Mouse (Mus musculus) midbrain, embryonic 14.5 days (tissue): ENCODE measurements around the gene Pfdn6. TPM values are rescaled to one million over a fixed set of nuclear protein-coding genes. Genes with fewer than 3 reads are reported as not detected.
A peak's percentile ranks its signal among the peaks of the same experiment; 100 is the strongest.

ENCODE experiments used
- ATAC-seq: fragments of 200-750 bp; cut with Nextera tagmentation; 2 replicates; pipeline ENCODE4 v1.8.0; 2017; ENCODE audit warnings: moderate number of reproducible peaks, moderate library complexity; ENCODE audit not compliant: low FRiP score, low TSS enrichment
- DNase-seq: peaks from one replicate; pipeline ENCODE4 v3.0.0-alpha.2; 2015
- H3K27ac ChIP-seq: fragments of 300-500 bp; sonication (generic); replicated peaks from 2 replicates; pipeline ENCODE4 v1.5.1; 2014; ENCODE audit warnings: mild to moderate bottlenecking, low read depth, low read length, moderate library complexity
- H3K27me3 ChIP-seq: fragments of 300-500 bp; sonication (generic); 2 replicates; pipeline ENCODE4 v1.6.1; 2014; ENCODE audit warnings: low read length, control low read depth, mixed read lengths; ENCODE audit not compliant: control insufficient read depth, insufficient read depth
- H3K36me3 ChIP-seq: fragments of 300-500 bp; sonication (generic); 2 replicates; pipeline ENCODE4 v1.6.1; 2014; ENCODE audit warnings: low read length, control low read depth; ENCODE audit not compliant: control insufficient read depth, insufficient read depth
- H3K4me1 ChIP-seq: fragments of 300-500 bp; sonication (generic); 2 replicates; pipeline ENCODE4 v1.6.1; 2014; ENCODE audit warnings: mild to moderate bottlenecking, antibody characterized with exemption, low read length, control low read depth; ENCODE audit not compliant: control insufficient read depth, insufficient read depth
- H3K4me2 ChIP-seq: fragments of 300-500 bp; sonication (generic); 2 replicates; pipeline ENCODE4 v1.6.1; 2014; ENCODE audit warnings: mild to moderate bottlenecking, low read length, moderate library complexity
- H3K4me3 ChIP-seq: fragments of 300-500 bp; sonication (generic); replicated peaks from 2 replicates; pipeline ENCODE4 v1.5.1; 2014; ENCODE audit warnings: low read depth, low read length
- H3K9ac ChIP-seq: fragments of 300-500 bp; sonication (generic); replicated peaks from 2 replicates; pipeline ENCODE4 v1.6.1; 2014; ENCODE audit warnings: mild to moderate bottlenecking, low read length, moderate library complexity
- H3K9me3 ChIP-seq: fragments of 300-500 bp; sonication (generic); 2 replicates; pipeline ENCODE4 v1.6.1; 2016; ENCODE audit warnings: low read length, control low read depth, mixed read lengths; ENCODE audit not compliant: control insufficient read depth
- WGBS: fragments of 180-500 bp; shearing (Covaris S2); extraction: QIAGEN DNeasy Blood & Tissue Kit; methylation state at CpG from one replicate; pipeline ENCODE4 v1.1.7; 2014; 5-methylcytosine and 5-hydroxymethylcytosine counted together
- polyA plus RNA-seq: library from polyadenylated mRNA; unstranded; fragments of >200 nt; fragmentation: Nextera tagmentation; extraction: Ambion mirVana; gene quantifications from 2 replicates; pipeline ENCODE4 v1.2.1, GENCODE M21; 2014

Pfdn6 gene
- polyA plus RNA-seq, 1 experiment from 2014 or later: 167 TPM

DNA sequence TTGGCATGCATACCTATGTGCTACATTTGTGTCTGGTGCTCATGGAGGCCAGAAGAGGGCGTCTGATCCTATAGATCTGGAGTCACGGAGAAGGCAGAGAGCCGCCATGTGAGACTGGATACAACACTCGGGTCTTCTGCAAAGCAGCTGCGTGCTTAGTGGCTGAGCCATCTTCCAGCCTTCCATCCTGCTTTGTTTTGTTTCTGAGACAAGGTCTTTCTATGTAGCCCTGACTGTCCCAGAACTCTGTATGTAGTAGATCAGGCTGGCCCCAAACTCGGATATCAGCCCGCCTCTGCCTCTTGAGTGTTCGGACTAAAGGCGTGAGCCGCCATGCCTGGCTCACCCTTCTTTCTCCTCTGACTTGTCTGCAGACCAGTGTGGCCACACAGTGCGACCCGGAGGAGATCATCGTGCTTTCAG lies 25.2 kb downstream of the Pfdn6 start:
- H3K36me3 ChIP-seq: peaks cover 44% of the 10 kb centered on the region
- H3K9me3 ChIP-seq: no peaks in the 10 kb centered on the region
- DNase-seq: no peak
- H3K4me2 ChIP-seq: peak overlapping the region; percentile 65
- peaks cover 31% of the 10 kb centered on the region for H3K4me1 ChIP-seq
- 64% methylated on average over 13 of the region's 13 CpGs for WGBS
- H3K4me3 ChIP-seq: peak overlapping the region; percentile 49
- no peak for ATAC-seq
- peak overlapping the region; percentile 41; the same call in 1 of the 2 replicates for H3K27ac ChIP-seq
- no peaks in the 10 kb centered on the region for H3K27me3 ChIP-seq
- H3K9ac ChIP-seq: no peak overlapping the region

GRCm38 (mm10) chr17:33913905-33914304 lies 26.2 kb downstream of the Pfdn6 start:
- Histone ChIP-seq H3K4me3 (no peak overlapping the region), H3K36me3 (peaks cover 44% of the 10 kb centered on the region), H3K9me3 (no peaks in the 10 kb centered on the region), H3K27ac (no peak overlapping the region), H3K27me3 (no peaks in the 10 kb centered on the region), H3K4me1 (peaks cover 22% of the 10 kb centered on the region), H3K4me2 (no peak overlapping the region), H3K9ac (no peak overlapping the region)
- WGBS: 95% methylated on average over 8 of the region's 8 CpGs
- ATAC-seq: no peak
- DNase-seq: no peak

- no peak for ATAC-seq
- H3K27ac ChIP-seq: no peak overlapping the region
- 93% methylated on average over 10 of the region's 10 CpGs for WGBS
- H3K9ac ChIP-seq: no peak overlapping the region
- H3K36me3 ChIP-seq: peaks cover 41% of the 10 kb centered on the region
- no peaks in the 10 kb centered on the region for H3K27me3 ChIP-seq
- no peak for DNase-seq
- peaks cover 20% of the 10 kb centered on the region for H3K4me1 ChIP-seq
- H3K4me3 ChIP-seq: no peak overlapping the region
- H3K9me3 ChIP-seq: no peaks in the 10 kb centered on the region
- H3K4me2 ChIP-seq: no peak overlapping the region
Measured at GRCm38 (mm10) chr17:33913264-33913663, 26.9 kb downstream of the Pfdn6 start.

DNA sequence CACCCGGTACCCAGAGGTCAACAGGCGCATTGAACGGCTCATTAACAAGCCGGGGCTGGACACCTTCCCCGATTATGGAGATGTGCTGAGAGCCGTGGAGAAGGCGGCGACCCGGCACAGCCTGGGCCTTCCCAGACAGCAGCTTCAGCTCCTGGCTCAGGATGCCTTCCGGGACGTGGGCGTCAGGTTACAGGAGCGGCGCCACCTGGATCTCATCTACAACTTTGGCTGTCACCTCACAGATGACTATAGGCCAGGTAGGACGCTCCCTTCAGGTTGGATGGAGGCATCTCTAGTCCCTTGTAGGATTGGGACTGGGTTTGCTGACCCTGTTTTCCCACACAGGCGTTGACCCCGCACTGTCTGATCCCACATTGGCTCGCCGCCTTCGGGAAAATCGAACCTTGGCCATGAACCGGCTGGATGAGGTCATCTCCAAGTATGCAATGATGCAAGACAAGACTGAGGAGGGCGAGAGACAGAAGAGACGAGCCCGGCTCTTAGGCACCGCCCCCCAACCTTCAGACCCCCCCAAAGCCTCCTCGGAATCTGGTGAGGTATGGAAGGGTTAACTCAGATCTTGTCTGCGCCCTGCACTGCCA lies 28.2 kb downstream of the Pfdn6 start:
- H3K4me2 ChIP-seq: no peak overlapping the region
- 91% methylated on average over 28 of the region's 28 CpGs for WGBS
- H3K9me3 ChIP-seq: no peaks in the 10 kb centered on the region
- no peak overlapping the region for H3K9ac ChIP-seq
- DNase-seq (no peak), ATAC-seq (no peak)
- H3K27me3 ChIP-seq: no peaks in the 10 kb centered on the region
- no peak overlapping the region for H3K27ac ChIP-seq
- H3K36me3 ChIP-seq: peaks cover 36% of the 10 kb centered on the region
- no peak overlapping the region for H3K4me3 ChIP-seq
- H3K4me1 ChIP-seq: peaks cover 21% of the 10 kb centered on the region

DNA sequence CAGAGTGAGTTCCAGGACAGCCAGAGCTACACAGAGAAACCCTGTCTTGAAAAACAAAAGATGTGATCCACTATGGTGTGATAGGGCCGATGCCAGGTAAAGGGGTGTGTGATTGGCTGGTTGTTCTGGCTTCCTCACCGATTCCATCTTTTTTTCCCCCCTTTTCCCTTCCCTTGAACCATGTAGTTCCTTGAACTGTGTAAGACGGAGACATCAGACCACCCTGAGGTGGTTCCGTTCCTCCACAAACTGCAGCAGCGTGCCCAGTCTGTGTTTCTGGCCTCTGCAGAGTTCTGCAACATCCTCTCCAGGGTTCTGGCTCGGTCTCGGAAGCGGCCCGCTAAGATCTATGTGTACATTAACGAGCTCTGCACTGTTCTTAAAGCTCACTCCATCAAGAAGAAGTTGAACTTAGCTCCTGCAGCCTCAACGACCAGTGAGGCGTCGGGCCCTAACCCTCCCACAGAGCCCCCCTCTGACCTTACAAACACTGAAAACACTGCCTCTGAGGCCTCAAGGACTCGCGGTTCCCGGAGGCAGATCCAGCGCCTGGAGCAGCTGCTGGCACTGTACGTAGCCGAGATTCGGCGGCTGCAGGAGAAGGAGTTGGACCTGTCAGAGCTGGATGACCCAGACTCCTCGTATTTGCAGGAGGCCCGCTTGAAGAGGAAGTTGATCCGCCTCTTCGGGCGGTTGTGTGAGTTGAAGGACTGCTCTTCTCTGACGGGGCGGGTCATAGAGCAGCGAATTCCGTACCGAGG lies 28.9 kb downstream of the Pfdn6 start:
- Histone ChIP-seq H3K9me3 (no peaks in the 10 kb centered on the region), H3K27me3 (no peaks in the 10 kb centered on the region), H3K36me3 (peaks cover 36% of the 10 kb centered on the region), H3K27ac (no peak overlapping the region), H3K9ac (no peak overlapping the region), H3K4me2 (no peak overlapping the region), H3K4me3 (no peak overlapping the region), H3K4me1 (peaks cover 17% of the 10 kb centered on the region)
- ATAC-seq (no peak), DNase-seq (no peak)
- WGBS: 95% methylated on average over 31 of the region's 31 CpGs

DNA sequence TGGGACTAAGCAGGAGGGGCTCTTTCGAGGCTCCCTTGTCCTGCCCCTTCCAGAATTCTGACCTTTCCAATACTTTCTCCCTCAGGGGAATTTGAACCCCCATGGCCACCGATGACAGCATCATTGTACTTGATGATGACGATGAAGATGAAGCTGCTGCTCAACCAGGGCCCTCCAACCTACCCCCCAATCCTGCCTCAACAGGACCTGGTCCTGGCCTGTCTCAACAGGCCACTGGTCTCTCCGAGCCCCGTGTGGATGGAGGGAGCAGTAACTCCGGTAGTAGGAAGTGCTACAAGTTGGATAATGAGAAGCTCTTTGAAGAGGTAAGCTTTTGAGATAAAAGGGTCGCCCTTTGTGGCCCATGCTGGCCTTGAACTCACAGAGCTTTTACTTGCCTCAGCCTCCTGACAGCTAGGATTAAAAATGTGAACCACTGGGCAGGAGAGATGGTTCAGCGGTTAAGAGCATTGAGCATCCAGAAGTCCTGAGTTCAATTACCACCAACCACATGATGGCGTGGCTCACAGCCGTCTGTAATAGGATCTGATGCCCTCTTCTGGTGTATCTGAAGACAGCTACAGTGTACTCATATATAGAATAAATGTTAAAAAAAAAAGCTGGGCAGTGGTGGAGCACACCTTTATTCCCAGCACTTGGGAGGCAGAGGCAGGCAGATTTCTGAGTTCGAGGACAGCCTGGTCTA lies 29.6 kb downstream of the Pfdn6 start:
- Histone ChIP-seq H3K4me3 (peak overlapping the region; percentile 76), H3K9me3 (no peaks in the 10 kb centered on the region), H3K27ac (no peak overlapping the region), H3K9ac (no peak overlapping the region; the same call in 1 of the 2 replicates), H3K4me1 (peaks cover 17% of the 10 kb centered on the region), H3K36me3 (peaks cover 36% of the 10 kb centered on the region), H3K4me2 (peak overlapping the region; percentile 93), H3K27me3 (no peaks in the 10 kb centered on the region)
- DNase-seq: no peak
- no peak for ATAC-seq
- WGBS: 59% methylated on average over 11 of the region's 11 CpGs

DNA sequence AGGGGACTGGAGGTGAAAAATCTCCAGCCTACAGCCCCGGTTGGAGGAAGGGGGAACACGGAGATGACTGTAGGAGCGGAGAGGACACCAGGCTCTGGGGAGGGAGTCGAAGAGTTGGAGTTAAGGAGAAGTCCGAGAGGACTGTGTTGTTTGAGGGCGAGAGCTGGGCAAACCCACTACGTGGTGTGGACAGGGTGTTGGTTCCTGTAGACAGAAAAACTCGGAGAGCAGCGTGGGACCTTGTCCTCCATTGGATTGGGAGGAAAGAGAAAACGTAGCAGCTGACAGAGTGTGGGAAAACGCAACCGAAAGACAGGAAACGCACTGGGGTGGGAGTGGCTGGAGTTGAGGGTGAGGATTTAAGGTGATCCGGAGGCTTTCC lies 30.3 kb downstream of the Pfdn6 start:
- no peaks in the 10 kb centered on the region for H3K27me3 ChIP-seq
- peak overlapping the region; percentile 93 for H3K27ac ChIP-seq
- H3K4me1 ChIP-seq: peaks cover 14% of the 10 kb centered on the region
- peak overlapping the region; percentile 93 for H3K4me2 ChIP-seq
- no peaks in the 10 kb centered on the region for H3K9me3 ChIP-seq
- under 1% methylated on average over 14 of the region's 14 CpGs for WGBS
- H3K9ac ChIP-seq: peak overlapping the region; percentile 81
- H3K4me3 ChIP-seq: peak overlapping the region; percentile 76
- ATAC-seq (peak; percentile 4), DNase-seq (no peak)
- H3K36me3 ChIP-seq: peaks cover 36% of the 10 kb centered on the region

DNA sequence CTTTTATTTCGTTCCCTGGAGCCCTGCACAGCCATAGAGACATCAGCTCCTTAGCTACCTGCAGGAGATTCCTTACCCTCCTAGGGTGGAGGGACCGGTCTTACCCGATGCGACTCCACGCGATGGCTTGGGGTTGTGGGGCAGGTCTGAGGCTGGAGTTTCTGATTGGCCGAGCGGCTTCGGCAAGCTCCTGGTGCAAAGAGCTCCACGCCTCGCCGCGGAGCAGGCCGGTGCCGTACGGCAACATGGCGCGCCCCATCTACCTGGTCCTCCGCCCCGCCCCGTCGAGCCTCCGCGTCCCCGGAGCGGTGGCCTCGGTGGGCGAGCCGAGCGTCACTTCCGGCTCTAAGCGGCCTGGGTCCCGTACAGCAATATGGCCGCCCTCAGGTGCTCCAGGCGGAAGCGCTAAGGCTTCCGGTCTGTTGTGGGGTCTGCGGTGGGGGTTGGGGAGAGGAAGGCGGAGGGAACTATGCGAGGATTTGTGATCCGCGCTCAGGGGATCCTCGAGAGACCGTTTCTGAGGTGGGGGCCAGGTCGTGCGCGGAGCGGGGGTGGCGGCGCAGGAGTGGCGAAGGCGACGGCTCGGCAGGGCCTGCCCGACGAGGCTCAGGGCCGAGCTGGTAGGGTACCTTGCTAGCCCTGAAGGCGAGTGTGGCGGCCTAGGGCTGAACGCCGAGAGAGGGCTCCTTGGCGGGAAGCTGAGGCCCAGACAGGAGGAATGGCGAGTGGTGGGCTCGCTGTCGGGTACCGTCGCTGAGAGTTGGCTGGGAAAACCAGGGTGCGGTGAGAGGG lies 30.9 kb downstream of the Pfdn6 start, which contains the start of gene Daxx:
TSS of gene Daxx (plus strand) at position 338 of the 792 bp plus-strand sequence.
- H3K27ac ChIP-seq: peak within 1 kb of the TSS; percentile 93
- H3K9me3 ChIP-seq: no peaks in the 10 kb centered on the region
- peak within 1 kb of the TSS; percentile 93 for H3K4me2 ChIP-seq
- H3K36me3 ChIP-seq: peaks cover 31% of the 10 kb centered on the region
- peak; percentile 97 for ATAC-seq
- H3K27me3 ChIP-seq: no peaks in the 10 kb centered on the region
- H3K9ac ChIP-seq: peak within 1 kb of the TSS; percentile 81
- DNase-seq: peak; percentile 100
- H3K4me1 ChIP-seq: peaks cover 14% of the 10 kb centered on the region
- peak within 1 kb of the TSS; percentile 76 for H3K4me3 ChIP-seq
- WGBS: under 1% methylated on average over 68 of the region's 68 CpGs
